Comparison of ENCODE assay signal across 27 mouse cellular contexts in the genomic region with DNA sequence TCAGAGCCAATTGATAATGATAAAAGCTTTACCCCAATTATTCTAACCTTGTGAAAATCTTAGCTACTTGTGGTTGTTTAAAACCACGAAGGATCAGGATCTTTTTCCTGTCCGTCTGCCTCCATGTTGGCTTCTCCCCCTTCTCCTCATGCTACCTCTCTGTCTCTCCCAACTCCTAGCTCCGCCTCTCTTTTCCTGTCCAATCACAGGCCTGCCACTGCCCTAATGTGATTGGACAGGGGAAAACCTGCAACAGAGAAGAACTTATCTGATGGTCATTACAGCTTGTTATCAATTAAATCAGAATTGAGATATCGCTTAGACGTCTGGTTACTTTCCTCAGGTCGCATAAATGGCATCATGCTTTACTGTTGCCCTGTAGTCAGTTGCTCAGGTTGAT.
"Had no signal": no experiment of that assay in that cellular context is flagged by ENCODE, and none has a peak within 500 bp of the region (broad histone marks: within the 10 kb centered on the region; RNA-seq: fewer than 3 reads in every experiment).

No protein-coding gene starts in this region.

- H3K4me3 ChIP-seq: gastrocnemius, adult 2 months; heart, embryonic 10.5 days; heart, embryonic 13.5 days; heart, embryonic 15.5 days; hindbrain, embryonic 13.5 days; hindbrain, embryonic 15.5 days; kidney, embryonic 15.5 days; limb, embryonic 13.5 days; limb, embryonic 15.5 days; liver, embryonic 13.5 days; liver, embryonic 15.5 days had no signal

- H3K9me3 ChIP-seq: heart, embryonic 10.5 days; heart, embryonic 15.5 days; hindbrain, embryonic 13.5 days; hindbrain, embryonic 15.5 days; kidney, embryonic 15.5 days; limb, embryonic 13.5 days; limb, embryonic 15.5 days; liver, embryonic 13.5 days; liver, embryonic 15.5 days had no signal

- DNase-seq: gastrocnemius, adult 2 months; gastrocnemius, postnatal 10 days; gastrocnemius, postnatal 25 days; heart, adult 18-20 months; heart, postnatal 14 days; heart, postnatal 36 days; kidney, adult 11 months; kidney, adult 2 months; kidney, adult 9 months; kidney, postnatal 14 days; kidney, postnatal 36 days; layer of hippocampus, adult 9-11 months; layer of hippocampus, postnatal 36 days; left cerebral cortex, postnatal 4 days; liver, embryonic 13.5 days had no signal

- H3K27ac ChIP-seq: gastrocnemius, adult 2 months; heart, embryonic 10.5 days; heart, embryonic 13.5 days; heart, embryonic 15.5 days; hindbrain, embryonic 13.5 days; hindbrain, embryonic 15.5 days; hindbrain, postnatal 0 days; kidney, embryonic 15.5 days; kidney, postnatal 0 days; limb, embryonic 13.5 days; limb, embryonic 15.5 days; liver, embryonic 13.5 days; liver, embryonic 15.5 days had no signal

- H3K36me3 ChIP-seq: heart, embryonic 10.5 days; heart, embryonic 13.5 days; heart, embryonic 15.5 days; hindbrain, embryonic 13.5 days; hindbrain, embryonic 15.5 days; kidney, embryonic 15.5 days; limb, embryonic 13.5 days; limb, embryonic 15.5 days; liver, embryonic 13.5 days; liver, embryonic 15.5 days had no signal

- ATAC-seq: hindbrain, postnatal 0 days; intestine, embryonic 16.5 days had no signal

- H3K27me3 ChIP-seq: hindbrain, embryonic 13.5 days; hindbrain, embryonic 15.5 days; limb, embryonic 13.5 days; limb, embryonic 15.5 days; liver, embryonic 13.5 days; liver, embryonic 15.5 days had no signal

- H3K4me2 ChIP-seq: heart, embryonic 13.5 days; heart, embryonic 15.5 days; hindbrain, embryonic 13.5 days; hindbrain, embryonic 15.5 days; kidney, embryonic 15.5 days; limb, embryonic 13.5 days; limb, embryonic 15.5 days; liver, embryonic 13.5 days; liver, embryonic 15.5 days had no signal

- H3K4me1 ChIP-seq: hindbrain, embryonic 15.5 days; limb, embryonic 15.5 days had no signal

- H3K9ac ChIP-seq: heart, embryonic 13.5 days; heart, embryonic 15.5 days; hindbrain, embryonic 13.5 days; hindbrain, embryonic 15.5 days; kidney, embryonic 15.5 days; limb, embryonic 13.5 days; limb, embryonic 15.5 days; liver, embryonic 13.5 days; liver, embryonic 15.5 days had no signal
